Mouse (Mus musculus) monocyte, adult 5-6 weeks (primary cell): ENCODE results near the gene Ptgfrn. TPM values are rescaled to one million over a fixed set of nuclear protein-coding genes. Genes with fewer than 3 reads are reported as not detected.

Source experiments
- ATAC-seq: fragments of 153-309, 156-312 bp; replicated peaks from 2 replicates; pipeline ENCODE4 v1.8.0; 2017; ENCODE audit warnings: mild to moderate bottlenecking; ENCODE audit not compliant: low TSS enrichment, insufficient number of reproducible peaks, severe bottlenecking, poor library complexity, low FRiP score
- total RNA-seq: library from RNA; stranded (forward); fragments of 200-1000, 200-491, 200-594 nt; gene quantifications from 3 replicates; pipeline ENCODE4 v1.2.3, GENCODE M21; 2017

Ptgfrn gene
- total RNA-seq: 0.10 to 0.57 TPM in 2 of 3 replicates, not detected in the other

DNA sequence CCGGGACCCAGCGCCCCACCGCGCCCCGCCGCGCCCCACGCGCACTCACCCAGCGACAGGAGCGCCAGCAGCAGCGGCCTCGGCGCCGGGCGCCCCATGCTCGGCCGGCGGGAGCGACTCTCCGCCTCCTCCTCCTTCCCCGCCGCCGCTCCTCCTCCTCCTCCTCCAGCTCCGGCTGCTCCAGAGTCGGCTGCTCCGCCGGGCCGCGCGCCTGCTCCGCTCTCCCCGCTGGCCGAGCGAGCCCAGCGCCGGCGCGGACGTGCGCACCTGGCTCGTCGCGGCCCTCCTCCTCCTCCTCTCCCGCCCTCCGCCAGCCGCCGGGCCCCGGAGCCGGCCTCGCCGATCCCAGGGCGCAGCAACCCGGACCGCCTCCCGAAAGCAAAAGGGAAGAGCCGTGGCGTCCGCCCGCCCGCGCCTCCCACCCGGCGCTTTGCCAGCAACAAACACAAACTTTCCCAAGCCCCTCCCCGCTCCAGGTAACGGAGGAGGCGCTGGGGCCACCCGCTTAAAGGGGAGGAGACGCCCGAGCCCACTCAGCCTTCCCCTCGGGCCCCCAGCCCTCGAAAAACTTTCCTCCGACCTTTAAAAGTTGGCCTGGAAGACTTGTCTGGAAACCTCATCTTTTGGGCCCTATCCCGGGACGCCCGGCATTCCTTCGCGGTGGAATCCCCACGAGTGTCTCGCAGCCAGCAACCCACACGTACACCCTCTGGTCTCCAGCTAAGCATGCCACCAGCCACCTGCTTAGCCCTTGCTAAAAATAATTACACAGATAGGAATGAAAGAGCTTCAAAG is at the start of gene Ptgfrn:
Gene Ptgfrn (minus strand): TSS at position 236 of the 795 bp plus-strand sequence.
- no peak for ATAC-seq

DNA sequence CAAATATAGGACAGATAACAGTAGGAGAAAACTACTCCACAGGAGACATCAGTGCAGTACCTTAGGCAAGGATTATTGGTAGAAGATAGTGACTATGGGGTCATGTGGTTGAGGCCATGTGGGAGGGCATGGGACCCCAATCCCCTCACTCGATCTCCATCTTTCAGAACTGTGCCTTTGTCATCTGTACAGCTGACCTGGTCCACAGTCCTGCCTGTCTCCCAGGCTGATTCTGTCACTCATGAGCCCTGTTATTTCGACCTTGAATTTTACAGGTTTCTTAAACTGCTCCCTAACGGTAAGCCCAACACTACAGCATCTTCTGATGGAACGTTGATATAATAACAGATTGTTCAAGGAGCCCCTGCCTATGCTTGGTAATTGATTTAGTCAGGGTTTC is 49.6 kb upstream of the Ptgfrn start:
- ATAC-seq: no peak

DNA sequence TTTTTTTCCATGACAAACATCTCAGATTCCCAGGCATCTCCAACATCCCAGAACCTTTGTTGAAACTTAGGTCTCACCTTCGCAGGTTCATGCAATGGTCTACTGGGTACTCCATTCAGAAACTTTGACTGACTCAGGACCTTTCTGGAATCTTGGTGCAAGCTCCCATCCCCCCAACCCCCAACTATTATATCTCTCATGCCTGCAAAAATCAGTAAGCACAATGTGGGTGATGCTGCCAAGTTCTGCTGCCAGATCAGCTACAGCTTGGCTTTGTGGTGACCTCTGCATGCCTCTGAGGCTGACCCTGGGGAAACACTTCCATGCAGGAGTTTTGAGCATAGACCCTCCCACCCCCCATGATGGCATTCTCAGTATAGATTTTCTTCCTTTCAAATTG is 44.0 kb upstream of the Ptgfrn start:
- no peak for ATAC-seq

DNA sequence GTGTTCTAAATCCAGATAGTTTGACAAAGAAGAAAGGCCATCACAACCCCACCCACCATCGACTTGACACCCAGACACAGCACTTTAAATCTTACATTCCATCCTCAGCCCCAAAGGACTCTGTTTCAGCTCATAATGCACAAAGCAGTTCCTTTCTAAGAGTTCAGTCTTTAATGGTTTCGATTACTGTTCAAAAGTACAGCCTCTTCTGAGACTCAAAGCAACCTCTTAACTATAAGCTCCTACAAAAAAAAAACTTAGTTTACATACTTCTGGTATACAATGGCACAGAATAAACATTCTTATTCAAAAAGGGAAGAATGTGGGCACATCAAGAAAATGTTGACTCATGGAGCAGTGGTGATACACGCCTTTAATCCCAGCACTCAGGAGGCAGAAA is 43.3 kb upstream of the Ptgfrn start:
- ATAC-seq: no peak

DNA sequence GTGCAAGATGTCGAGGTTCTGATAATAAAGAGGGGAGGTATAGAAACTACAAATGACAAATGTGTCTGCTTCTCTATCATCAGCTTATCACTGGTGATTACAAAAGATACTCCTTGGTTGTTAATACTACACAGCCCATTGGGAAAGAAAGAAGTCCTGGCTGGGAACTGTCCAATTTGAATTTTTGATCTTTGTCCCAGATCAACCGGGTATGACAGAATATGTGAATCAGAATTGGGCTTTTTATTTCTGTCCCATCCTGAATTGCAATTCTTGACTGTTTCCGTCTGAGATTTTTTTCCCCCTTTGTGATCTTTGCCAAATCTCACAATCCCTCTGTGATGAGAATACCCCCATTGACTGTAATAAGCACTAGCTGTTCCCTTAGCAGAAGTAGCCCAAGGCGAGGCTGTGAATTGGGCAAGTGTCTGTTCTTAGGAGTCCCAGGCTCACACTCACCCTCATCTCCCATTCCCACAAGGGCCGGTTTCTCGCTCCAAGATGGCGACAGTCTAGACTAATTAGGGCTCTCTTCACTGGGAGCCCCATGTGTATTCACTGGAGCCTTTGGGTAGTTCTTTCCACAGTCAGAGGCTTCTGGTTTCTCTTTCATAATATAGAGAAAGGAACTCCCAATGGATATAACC is 36.2 kb upstream of the Ptgfrn start:
- ATAC-seq: no peak

DNA sequence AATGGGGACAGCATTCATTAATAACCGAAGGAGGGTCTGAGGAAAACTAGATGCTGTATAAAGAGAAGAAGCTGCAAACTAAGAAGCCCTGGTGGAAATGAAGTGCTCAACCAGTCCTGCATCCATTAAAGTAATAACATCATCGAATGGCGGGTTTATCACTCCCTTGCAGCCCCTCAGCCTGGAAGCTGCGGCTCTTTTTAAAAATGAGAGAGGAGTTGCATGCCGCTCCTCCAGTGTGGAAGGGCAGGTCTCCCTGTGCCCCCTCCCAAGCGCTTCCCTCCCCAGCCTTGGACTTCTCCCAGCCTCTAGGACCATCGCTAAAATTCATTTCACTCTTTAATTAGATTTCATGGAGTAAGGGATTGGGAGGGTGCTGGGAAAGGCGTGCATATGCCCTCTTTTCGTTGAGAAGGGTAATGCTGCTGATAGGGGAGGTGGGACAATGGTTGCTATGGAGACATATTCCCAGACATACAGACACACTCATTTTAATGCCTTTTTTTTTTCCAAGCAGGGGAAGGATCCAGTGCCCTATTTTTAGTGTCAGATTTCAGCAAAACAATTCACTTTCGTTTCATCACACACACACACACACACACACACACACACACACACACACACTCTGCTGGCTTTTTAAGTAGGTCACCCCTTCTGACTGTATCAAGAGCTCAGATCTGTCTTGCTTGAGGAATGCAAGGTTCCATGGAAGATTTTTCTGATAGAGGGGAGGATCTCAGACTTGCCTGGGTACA is 35.4 kb upstream of the Ptgfrn start:
- no peak for ATAC-seq

DNA sequence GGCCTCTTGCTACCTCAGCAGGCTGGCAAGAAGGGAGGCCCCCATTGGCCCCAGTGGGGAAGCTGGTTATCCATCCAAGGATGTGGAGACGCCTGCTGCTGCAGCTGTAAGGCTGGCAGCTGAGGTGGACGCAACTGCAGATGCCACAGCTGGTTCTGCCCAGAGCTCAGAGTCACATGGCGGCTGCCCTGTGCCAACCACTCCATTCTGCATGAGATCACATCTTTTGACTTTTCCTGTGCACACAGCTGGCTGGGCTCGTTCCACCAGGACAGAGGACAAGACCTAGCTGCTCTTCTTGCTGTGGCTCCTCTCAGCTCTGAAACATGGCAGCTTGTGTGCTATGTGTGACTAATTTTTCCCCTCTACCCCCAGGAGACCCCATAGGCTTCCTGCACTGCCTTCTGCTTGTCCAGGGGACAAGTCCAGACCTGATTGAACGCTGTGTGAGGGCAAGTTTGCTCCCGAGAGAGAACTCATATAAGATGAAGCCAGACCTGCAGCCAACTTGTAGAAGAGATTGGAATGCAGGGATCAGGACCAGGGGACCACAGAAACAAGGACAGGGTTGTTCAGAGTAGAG is 34.4 kb upstream of the Ptgfrn start:
- ATAC-seq: no peak

DNA sequence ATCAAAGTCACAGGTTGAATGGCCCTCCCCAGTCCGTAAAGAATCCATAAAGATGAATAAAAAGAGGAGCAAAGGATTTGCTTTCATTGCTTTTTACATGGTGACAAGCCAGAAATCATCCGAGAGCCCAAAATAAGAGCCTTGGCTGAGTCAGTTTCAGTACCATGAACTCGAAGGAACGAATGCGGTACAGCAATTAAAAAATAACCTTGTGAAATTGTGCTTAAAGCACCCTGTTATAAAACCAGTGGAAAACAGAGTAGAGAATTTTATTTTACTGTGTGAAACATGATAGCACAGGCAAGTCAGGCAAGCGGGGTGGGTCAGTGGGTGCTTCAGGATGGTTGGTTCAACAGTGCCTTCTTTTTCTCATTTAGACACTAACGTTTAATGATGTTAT is 33.4 kb upstream of the Ptgfrn start:
- ATAC-seq: no peak

DNA sequence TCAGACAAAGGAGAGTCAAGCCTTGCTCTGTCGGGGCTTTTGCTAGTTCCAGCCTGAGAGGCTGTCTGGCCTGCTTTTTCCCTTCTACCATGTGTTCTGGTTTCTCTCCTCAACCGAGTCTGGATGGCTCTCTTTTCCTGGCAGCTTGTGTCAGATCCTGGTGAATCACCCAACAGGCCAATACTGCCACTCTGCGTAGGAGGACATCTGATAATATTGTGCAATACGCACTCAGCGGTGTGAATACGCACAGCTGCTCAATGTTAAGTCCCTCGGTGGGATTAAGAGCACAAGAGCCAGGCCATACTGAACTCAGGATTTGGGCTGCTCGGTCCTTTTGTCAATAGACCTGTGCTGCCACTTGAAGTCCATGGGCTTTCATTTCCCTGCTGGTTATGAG is 31.8 kb upstream of the Ptgfrn start:
- no peak for ATAC-seq

DNA sequence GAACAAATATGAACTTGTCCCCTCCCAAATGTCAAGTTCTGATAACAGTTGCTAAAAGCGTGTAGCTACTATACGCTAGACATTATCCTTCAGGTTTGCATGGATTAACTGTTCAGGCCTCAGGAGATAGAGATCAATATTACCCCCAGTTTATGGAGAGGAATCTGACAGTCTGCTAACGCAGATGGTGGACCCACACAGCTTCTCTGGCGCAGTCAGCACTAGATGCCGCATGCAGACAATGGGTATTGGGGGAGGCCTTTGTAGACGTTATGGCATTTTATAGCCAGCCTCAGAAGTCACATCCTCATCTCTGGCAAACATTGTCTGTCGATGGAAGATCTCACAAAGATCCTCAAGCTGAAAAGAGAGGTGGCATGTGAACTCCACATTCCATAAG is 29.9 kb upstream of the Ptgfrn start:
- no peak for ATAC-seq

DNA sequence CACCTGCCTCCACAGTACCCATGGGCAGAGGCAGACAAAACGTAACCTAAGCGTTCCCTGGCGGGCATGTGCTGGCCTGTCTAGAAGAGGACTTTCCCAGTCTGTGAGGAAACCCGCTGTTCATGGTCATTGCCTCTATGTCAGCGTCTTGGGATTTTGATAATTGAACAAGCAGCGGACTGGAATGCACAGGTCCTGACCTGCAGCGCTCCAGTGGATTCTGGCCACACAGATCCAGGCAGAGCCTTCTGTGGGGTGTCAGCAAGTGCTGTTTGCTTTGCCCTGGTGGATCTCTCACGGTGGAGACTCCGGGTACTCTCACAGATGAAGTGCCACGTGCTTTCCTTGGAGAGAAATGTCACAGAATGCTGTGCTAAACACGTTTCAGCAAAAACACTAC is 26.4 kb upstream of the Ptgfrn start:
- ATAC-seq: no peak

DNA sequence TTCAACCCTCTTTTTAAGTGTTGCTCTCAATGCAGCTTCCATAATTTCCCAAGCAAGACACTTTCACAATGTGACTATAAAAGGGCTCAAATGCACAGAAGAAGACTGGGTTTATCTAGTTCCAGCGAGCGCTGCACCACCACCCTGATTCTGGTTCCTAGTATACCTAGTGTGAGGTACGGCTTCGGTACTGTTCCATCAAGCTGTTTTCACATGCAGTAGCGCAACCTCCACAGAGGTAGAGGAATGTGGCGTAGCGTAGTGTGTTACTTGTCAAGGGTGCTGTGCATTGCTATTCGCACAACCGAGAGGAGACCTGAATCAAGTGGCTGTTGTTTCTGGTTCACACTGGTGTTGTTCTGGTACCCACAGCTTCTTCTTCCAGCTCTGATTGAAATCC is 24.8 kb upstream of the Ptgfrn start:
- ATAC-seq: no peak

DNA sequence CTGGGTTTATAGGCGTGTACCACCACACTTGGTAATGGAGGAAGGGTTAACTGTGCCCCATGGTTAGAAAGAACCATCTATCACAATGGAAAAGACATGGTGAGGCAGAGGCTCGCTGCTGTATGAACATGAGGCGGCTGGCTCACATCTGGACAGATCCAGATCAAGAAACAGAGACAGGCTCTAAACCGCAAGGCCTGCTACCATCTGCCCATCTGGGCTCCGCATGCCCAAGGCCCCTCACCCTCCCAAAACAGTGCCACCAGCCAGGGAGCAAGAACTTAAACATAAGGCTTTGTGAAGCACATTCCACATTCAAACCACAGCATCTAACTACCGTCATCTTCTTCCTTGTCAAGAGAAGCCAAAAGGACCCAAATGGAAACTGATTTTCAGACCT is 22.9 kb upstream of the Ptgfrn start:
- ATAC-seq: no peak

DNA sequence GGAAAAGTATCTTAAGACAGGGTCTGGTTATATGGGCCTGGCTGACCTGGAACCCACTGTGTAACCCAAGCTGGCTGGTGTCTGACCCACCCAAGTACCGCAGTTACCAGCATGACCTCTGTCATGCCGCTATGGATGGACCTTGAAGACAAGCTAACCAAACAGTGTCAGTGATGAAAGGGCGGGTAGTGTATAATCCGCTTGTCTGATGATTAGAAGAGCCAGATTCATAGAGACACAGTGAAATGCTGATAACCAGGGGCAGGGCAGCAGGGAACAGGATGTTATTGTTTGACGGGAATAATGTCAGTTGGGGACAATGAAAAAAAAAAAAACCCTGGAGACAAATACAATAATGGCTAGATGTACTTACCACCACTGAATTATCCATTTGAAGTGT is 21.7 kb upstream of the Ptgfrn start:
- ATAC-seq: no peak

DNA sequence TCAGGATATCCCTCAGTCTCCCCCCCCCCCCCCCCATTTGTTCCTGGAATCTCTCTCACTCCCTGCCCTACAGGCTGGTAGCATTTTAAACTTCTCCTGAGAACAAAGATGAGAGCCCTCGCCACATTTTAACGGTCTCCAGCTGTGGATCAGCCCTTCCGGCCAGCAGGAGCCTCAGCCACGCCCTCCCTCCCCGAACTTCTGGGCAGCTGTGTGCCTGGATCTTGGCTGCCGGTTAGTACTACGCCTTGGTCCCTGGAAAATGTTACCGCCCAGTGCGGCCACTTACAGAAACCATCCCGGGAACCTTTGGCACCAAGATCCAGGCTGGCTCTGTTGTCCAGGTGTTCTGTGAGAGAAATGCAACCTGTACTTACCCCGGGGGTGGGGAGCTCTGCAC is 20.4 kb upstream of the Ptgfrn start:
- no peak for ATAC-seq

DNA sequence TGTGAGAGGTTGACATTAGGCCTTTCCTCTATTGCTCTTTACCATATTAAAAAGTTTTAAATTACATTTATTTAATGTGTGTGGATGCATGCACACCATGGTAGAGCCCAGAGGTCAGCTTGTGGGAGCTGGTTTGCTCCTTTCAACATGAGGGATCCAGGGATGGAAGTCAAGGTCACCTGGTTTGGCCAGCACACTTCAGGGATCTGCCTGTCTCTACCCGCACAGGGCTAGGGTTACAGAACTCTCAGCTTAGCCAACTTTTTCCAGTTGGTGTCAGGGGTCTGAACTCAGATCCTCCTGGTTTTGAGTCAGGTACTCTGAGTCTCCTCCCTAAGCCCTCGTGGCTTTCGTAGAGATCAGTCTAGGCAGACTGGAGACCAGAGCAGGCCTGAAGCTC is 19.5 kb upstream of the Ptgfrn start:
- no peak for ATAC-seq

DNA sequence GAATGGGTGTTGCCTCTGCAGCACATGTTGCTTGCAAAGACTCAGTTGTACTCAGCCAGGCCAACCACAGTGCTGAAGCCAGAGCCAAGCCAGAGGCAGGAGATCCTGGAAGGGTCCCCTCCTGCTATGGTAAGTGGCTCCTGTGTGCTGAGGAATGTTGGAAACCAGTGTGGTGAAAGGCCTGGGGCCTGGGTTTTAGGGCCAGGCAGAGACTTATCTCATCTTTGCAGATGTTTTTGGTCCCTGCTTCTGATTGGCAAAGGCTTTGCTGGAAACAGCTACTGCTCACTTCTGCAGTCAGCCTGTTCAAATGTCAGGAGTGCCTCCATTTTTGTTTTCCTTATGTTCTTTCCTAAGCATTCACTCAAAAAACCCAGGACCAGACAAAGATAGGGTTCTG is 19.0 kb upstream of the Ptgfrn start:
- ATAC-seq: no peak

DNA sequence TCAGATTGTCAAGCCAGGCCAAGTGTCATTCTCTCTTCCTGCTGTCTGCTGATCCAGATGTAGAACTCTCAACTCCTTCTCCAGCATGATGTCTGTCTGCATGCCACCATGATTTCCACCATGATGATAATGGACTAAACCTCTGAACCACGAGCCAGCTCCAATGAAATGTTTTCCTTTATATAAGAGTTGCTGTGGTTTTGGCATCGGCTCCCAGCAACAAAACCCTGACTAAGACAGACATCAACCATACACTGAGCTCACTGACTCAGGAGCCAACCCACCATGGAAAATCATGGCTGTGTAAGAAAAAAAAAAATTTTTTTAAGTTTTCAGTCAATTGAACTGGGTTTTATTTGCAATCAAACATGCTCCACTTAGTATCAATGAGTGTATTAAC is 17.7 kb upstream of the Ptgfrn start:
- ATAC-seq: no peak

DNA sequence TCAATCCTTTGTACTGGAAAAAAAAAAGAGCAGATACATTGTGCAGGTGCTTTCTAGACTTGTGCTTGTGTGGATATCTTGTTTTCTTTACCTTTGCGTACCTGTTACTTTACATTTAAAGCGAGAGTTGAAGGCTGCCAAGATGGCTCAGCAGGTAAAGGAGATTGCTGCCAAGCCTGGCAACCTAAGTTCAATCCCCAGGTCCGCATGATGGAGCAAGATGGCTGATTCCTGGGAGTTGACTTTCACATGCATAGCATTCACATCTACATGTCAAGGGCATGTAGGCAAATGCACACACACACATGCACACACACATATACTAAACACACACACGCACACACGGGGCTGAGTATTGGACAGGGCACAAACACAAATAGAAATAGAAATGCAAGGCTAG is 14.6 kb upstream of the Ptgfrn start:
- ATAC-seq: no peak
